Mouse (Mus musculus) bone marrow, adult 2 months (tissue): ENCODE measurements around the gene Wdr62. TPM values are rescaled to one million over a fixed set of nuclear protein-coding genes. Genes with fewer than 3 reads are reported as not detected.

Experiments
- H3K27ac ChIP-seq: fragments of 200-500 bp; 2 replicates; pipeline ENCODE4 v1.5.1; 2012; ENCODE audit warnings: low read depth, mild to moderate bottlenecking, control low read depth, inconsistent platforms, low read length; ENCODE audit not compliant: control insufficient read depth, poor library complexity, insufficient read depth
- H3K4me1 ChIP-seq: fragments of 200-500 bp; 2 replicates; pipeline ENCODE4 v1.6.1; 2011; ENCODE audit warnings: low read length; ENCODE audit not compliant: control insufficient read depth, insufficient read depth
- H3K4me3 ChIP-seq: fragments of 200-500 bp; replicated peaks from 2 replicates; pipeline ENCODE3; 2011; ENCODE audit warnings: mild to moderate bottlenecking, low read depth, low read length, control low read depth; ENCODE audit not compliant: control insufficient read depth
- CTCF ChIP-seq: fragments of 200-500 bp; IDR thresholded peaks from 2 replicates; pipeline ENCODE4 v1.5.1; 2011; ENCODE audit warnings: low read length, control low read depth; ENCODE audit not compliant: control insufficient read depth, insufficient read depth
- POLR2A ChIP-seq: fragments of 200-500 bp; IDR thresholded peaks from 2 replicates; pipeline ENCODE4 v1.6.1; 2011; ENCODE audit warnings: low read depth, mild to moderate bottlenecking, control low read depth, low read length, borderline replicate concordance; ENCODE audit not compliant: control insufficient read depth
- WGBS: fragments of 180-500 bp; shearing (Covaris S2); methylation state at CpG from one replicate; pipeline ENCODE4 v1.1.7; 2018; 5-methylcytosine and 5-hydroxymethylcytosine counted together
- polyA plus RNA-seq: library from polyadenylated mRNA; stranded (reverse); fragments of >200 nt; gene quantifications from 2 replicates; pipeline ENCODE4 v1.2.4, GENCODE M21; 2011; ENCODE audit warnings: low replicate concordance; ENCODE audit not compliant: missing spikeins, insufficient read depth, insufficient read length

Wdr62 gene
- polyA plus RNA-seq, 1 experiment: 45.3 TPM

DNA sequence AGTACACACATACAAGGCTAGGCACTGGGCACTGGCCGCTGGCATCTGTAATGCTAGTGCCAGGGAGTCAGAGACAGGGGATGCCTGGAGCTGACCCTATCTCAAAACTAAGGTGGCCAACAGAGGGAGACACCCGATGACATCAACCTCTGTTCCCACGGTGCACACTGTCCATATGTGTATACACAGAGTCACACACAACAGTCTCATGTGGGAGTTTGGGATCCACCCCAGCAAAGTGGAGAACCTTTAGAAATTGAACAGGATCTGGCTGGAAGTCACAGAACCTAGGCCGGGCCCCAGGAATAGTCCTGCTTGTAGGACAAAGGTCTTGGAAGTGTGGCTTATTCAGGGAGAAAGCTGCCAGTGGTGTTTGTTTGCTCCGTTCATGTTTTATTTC is 14.1 kb upstream of the Wdr62 start:
- 79% methylated on average over 5 of the region's 5 CpGs for WGBS
- no peaks in the 10 kb centered on the region for H3K4me1 ChIP-seq
- H3K27ac ChIP-seq: no peak overlapping the region
- TF ChIP-seq POLR2A (no peak), CTCF (no peak)
- H3K4me3 ChIP-seq: no peak overlapping the region

DNA sequence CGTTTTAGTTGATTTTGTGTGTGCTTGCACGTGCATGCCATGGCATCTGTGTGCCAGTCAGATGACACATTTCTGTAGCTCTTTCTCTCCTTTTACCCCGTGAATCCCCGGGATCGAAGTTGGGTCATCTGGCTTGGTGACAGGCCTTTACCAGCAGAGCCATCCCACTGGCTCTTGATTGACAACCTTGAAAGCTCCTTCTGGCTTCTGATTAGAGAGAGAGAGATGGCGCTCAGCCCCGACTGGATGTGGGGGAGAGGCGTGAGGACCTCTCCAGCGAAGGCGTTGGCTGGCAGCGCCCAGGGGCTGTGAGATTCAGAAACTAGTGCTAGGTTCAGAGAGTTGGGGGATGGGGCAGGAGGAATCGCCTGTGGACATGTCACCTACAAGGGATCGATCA is 13.6 kb upstream of the Wdr62 start:
- no peak for TF ChIP-seq POLR2A
- TF ChIP-seq CTCF: no peak
- 82% methylated on average over 13 of the region's 13 CpGs for WGBS
- H3K4me3 ChIP-seq: no peak overlapping the region

DNA sequence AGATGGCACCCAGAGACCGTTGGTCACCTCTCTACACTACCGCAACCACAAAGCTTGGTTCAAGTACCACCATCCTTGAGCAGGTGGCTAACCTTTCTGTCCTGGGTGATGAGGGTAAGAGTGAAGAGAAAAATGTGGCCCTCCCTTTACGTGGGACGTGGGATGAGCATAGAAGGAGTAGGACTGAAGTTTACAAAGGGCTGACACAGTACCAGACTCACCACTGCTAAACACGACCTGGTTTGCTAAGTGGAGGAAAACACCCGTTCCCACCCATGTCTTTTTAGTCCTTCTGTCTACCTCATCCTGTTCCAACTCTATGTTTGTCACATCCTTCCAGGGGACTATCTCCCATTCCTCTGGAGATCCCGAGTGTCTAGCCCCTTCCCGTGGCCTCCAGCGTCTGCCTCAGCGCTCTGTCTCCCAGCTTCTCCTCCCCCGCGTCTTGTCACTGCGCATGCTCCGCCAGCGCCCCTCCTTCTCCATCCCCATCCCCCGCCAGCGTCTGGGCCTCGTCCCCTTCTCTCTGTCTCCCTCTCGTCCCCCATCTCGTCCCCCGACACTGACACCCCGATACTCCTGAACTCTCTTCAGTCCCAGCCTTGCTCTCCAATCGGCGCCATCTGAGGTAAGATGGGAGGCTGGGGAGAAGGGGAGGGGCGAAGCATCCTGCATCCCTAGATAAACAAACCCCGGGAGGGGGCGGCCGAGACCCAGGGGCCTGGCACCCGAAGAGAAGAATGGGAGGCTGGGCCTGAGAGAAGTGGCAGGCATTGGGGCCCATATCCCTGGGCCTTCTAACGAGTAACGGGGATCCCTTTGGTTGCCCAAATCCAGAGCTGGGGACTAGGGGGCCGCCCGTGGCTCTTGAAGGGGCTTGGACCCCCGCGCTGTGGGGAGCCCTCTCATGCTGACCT is 11.3 kb upstream of the Wdr62 start, which contains the start of gene Clip3:
TSS of gene Clip3 (plus strand) at position 514 of the 917 bp plus-strand sequence.
- no peak for TF ChIP-seq CTCF
- TF ChIP-seq POLR2A: no peak
- Histone ChIP-seq H3K27ac (no peak within 1 kb of the TSS), H3K4me3 (no peak within 1 kb of the TSS), H3K4me1 (no peaks in the 10 kb centered on the region)
- 13% methylated on average over 35 of the region's 35 CpGs for WGBS

More for the DNA sequence above, 13.6 kb upstream of the Wdr62 start:
- H3K4me1 ChIP-seq: no peaks in the 10 kb centered on the region
- no peak overlapping the region for H3K27ac ChIP-seq

DNA sequence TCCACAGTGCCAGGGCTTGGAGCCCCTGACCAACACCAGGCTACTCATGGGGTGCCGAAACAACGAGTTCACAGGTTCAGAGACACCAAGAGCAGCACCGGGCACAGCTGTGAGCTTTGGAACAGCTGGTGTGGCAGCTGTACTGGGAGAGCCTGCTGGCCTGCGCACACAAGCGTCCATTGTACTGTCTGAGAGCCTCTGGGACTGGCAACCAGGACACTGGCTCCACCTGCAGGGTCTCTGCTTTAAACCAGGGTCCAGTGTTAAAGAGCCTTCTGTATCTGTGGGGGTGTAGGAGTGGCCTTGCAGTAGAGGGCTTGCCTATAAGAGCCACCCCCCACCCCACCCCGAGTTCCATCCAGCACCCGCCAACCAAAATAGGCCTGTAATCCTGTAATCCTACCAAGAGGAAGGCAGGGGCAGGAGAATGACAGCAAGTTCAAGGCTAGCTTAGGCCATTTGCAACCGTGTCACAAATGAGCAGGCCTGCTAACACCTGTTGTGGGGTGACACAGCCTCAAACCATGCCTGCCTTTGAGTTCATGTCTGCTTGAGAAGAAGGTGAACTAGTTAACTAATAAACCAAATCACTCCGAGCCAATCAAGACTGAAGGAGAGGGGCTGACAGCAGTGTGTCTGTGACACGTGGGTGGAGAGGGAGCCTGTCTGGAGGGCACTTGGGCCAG is 9.6 kb upstream of the Wdr62 start:
- Histone ChIP-seq H3K27ac (no peak overlapping the region), H3K4me1 (no peaks in the 10 kb centered on the region), H3K4me3 (no peak overlapping the region)
- WGBS: 77% methylated on average over 10 of the region's 10 CpGs
- no peak for TF ChIP-seq POLR2A
- no peak for TF ChIP-seq CTCF

DNA sequence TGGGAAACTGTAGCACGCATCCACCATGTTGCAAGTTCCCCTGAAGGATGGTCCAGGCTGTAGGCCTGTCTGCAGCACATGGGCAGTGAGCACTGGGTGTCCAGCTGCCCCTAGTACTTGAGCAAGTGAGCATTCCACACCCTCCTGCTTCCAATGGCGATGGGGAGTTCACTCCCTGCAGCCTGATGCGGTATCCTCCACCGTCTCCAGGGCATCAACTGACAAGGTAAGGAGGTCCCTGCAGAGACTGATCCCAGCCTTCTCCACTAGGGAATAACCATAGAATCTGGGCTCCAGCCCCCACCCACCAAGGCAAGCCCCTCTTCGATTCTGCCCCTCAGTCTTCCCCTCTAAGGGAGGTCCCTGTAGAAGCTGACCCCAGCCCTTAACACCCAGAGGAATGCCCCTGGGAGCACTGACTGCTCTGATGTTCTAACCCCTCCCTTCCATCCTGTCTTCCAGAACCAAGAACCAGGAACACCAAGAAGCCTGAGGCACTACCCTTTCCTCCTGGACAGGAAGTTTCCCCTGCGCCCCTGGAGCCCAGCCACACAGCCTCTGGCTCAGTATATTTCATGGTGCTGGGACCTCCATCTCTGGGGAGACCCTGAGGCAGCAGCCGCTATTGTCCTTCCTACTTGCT is 9.0 kb upstream of the Wdr62 start:
- no peaks in the 10 kb centered on the region for H3K4me1 ChIP-seq
- TF ChIP-seq CTCF (no peak), POLR2A (no peak)
- WGBS: 81% methylated on average over 7 of the region's 7 CpGs
- H3K27ac ChIP-seq: no peak overlapping the region
- H3K4me3 ChIP-seq: no peak overlapping the region

DNA sequence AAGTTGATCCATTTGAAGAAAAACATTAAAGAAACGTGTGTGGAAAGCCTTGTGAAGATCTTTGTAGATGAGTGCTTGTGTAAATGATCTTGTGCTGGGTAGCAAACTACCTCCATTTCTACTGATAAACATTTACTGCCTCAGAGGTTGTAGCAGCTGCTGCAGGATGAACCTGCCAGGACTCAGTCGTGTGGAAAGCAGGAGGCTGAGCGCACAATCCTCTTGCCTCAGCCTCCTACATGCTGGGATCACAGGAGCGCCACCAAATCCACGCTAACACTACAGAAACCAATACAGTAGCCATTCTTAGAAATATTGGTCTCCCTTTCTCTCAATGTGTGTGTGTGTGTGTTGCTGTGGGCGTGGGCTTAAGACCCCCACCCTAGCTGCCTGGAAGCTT is 7.8 kb upstream of the Wdr62 start:
- WGBS: 69% methylated on average over 6 of the region's 6 CpGs
- no peaks in the 10 kb centered on the region for H3K4me1 ChIP-seq
- H3K4me3 ChIP-seq: no peak overlapping the region
- no peak overlapping the region for H3K27ac ChIP-seq
- TF ChIP-seq CTCF: no peak
- TF ChIP-seq POLR2A: no peak

DNA sequence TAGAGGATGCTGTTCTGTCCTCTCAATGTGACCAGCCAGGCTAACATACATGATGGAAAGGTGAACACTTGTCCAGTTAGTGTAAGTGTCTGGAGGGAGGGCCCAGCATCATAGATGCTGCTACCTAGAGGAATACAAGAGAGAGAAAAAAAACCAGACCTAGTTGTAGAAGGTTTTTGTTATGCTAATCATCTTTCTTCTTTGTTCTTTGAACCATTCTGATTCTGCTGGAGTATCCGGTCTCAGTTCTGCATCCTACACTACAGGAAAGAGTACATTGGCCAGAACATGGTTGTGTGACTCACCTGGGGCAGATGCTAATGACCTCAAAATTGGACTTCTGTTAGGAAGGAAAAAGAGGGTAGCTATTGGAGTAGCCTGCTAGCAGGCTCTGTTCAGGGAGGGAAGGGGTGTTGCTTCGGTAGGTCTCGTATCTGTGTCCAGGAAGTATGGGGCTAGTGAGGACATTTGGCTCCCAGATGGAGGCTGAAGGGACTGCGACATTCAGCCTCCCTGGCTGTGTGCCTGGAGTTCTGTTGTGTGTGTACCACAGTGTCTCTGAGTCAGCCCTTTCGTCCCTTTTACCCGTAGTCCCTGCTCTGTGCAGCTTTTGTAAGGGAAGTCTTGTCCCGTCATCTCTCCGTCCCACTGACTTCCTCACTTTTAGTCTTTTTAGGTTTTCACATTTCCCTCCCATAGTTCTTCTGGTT is 6.6 kb upstream of the Wdr62 start:
- H3K4me3 ChIP-seq: no peak overlapping the region
- WGBS: 44% methylated on average over 8 of the region's 8 CpGs
- H3K4me1 ChIP-seq: no peaks in the 10 kb centered on the region
- no peak overlapping the region for H3K27ac ChIP-seq
- TF ChIP-seq CTCF (no peak), POLR2A (no peak)

DNA sequence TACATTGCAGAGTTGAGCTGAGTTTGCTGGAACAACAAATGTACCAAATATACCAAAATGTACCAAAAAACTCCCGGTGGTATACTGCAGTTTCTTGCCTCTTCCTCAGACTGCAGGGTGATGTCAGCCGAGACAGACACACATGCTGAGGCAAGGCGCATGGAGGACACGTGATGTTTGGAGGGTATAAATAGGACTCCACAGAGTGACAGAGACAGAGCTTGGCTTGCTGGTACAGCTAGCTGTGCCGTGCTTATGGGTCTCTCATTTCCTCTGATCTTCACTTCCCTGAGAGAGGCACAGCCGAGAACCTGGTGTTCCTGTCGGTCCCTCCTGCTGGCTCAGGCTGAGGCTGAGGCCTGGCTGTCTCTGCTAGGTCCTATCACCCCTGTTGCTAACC is 2.5 kb upstream of the Wdr62 start:
- TF ChIP-seq CTCF: no peak
- TF ChIP-seq POLR2A: no peak
- H3K4me1 ChIP-seq: no peaks in the 10 kb centered on the region; the same call in 1 of the 2 replicates
- no peak overlapping the region for H3K4me3 ChIP-seq
- 78% methylated on average over 7 of the region's 7 CpGs for WGBS
- H3K27ac ChIP-seq: no peak overlapping the region
